Mouse (Mus musculus) forebrain, embryonic 13.5 days (tissue): Measurements from ENCODE around the gene Ptprn2. TPM values are rescaled to one million over a fixed set of nuclear protein-coding genes. Genes with fewer than 3 reads are reported as not detected.

ENCODE experiments used
- ATAC-seq: fragments of 200-750 bp; cut with Nextera tagmentation; 2 replicates; pipeline ENCODE4 v1.8.0; 2017
- H3K27ac ChIP-seq: fragments of 300-500 bp; sonication (generic); 2 replicates; pipeline ENCODE4 v1.5.1; 2015; ENCODE audit warnings: inconsistent platforms, mild to moderate bottlenecking, moderate library complexity
- H3K27me3 ChIP-seq: fragments of 300-500 bp; sonication (generic); 2 replicates; pipeline ENCODE4 v1.6.1; 2015; ENCODE audit warnings: mild to moderate bottlenecking, inconsistent platforms
- H3K36me3 ChIP-seq: fragments of 300-500 bp; sonication (generic); 2 replicates; pipeline ENCODE4 v1.6.1; 2015; ENCODE audit warnings: mild to moderate bottlenecking, inconsistent platforms; ENCODE audit not compliant: poor library complexity, severe bottlenecking
- H3K4me1 ChIP-seq: fragments of 300-500 bp; sonication (generic); 2 replicates; pipeline ENCODE4 v1.6.1; 2015; ENCODE audit warnings: inconsistent platforms
- H3K4me2 ChIP-seq: fragments of 300-500 bp; sonication (generic); 2 replicates; pipeline ENCODE4 v1.6.1; 2015; ENCODE audit warnings: inconsistent platforms, mild to moderate bottlenecking, moderate library complexity
- H3K4me3 ChIP-seq: fragments of 300-500 bp; sonication (generic); 2 replicates; pipeline ENCODE4 v1.5.1; 2015; ENCODE audit warnings: mild to moderate bottlenecking, inconsistent platforms
- H3K9ac ChIP-seq: fragments of 300-500 bp; sonication (generic); 2 replicates; pipeline ENCODE4 v1.6.1; 2015; ENCODE audit warnings: mild to moderate bottlenecking, inconsistent platforms
- H3K9me3 ChIP-seq: fragments of 300-500 bp; sonication (generic); replicated peaks from 2 replicates; pipeline ENCODE4 v1.6.1; 2016; ENCODE audit warnings: inconsistent platforms
- WGBS: fragments of 180-500 bp; shearing (Covaris S2); methylation state at CpG from one replicate; pipeline ENCODE4 v1.1.7; 2015; 5-methylcytosine and 5-hydroxymethylcytosine counted together
- polyA plus RNA-seq: library from polyadenylated mRNA; unstranded; fragments of >200 nt; fragmentation: Nextera tagmentation; extraction: Ambion mirVana; gene quantifications from 2 replicates; pipeline ENCODE4 v1.2.1, GENCODE M21; 2015

Ptprn2 gene
- polyA plus RNA-seq, 1 experiment from 2014 or later: 6.6 TPM

- 2% methylated on average over 20 of the region's 20 CpGs for WGBS
- peak; percentile 78 for ATAC-seq
- no peaks in the 10 kb centered on the region for H3K9me3 ChIP-seq
- H3K9ac ChIP-seq: peak overlapping the region; percentile 52
- H3K4me1 ChIP-seq: peaks cover 49% of the 10 kb centered on the region
- H3K36me3 ChIP-seq: peaks cover 29% of the 10 kb centered on the region
- no peak overlapping the region for H3K4me3 ChIP-seq
- H3K4me2 ChIP-seq: peak overlapping the region; percentile 32; the same call in 1 of the 2 replicates
- no peaks in the 10 kb centered on the region; the same call in 1 of the 2 replicates for H3K27me3 ChIP-seq
- H3K27ac ChIP-seq: peak overlapping the region; percentile 95
Measured at GRCm38 (mm10) chr12:117257205-117257920, 771.8 kb downstream of the Ptprn2 start.

DNA sequence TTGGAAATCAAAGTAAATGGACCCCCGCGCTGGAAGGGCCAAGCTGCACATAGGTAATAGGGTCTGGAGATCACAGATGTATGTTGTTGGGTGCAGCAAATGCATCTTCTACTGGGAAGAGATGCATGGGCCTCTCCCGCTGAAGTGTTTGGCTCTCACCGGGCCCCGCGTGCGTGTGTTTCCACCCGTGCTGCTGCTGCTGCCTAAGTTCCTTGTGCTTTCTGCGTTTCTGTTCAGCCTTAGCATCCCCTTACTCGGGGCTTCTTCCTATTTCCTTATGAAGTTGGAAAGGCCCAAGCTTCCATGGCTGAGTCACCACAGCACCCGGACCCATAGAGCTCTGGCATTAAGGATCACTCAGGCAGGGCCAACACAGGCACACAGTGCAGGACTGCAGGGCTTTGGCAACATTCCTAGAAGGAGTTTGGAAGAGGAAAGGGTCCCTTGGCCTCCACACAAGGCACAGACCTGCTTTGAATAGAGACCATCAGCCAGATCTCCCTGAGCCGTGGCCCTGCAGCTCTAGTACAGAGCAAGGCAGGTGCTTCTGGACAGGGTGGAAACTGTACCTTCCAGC lies 772.5 kb downstream of the Ptprn2 start:
- Histone ChIP-seq H3K9me3 (no peaks in the 10 kb centered on the region), H3K27me3 (no peaks in the 10 kb centered on the region; the same call in 1 of the 2 replicates), H3K4me1 (peaks cover 47% of the 10 kb centered on the region), H3K4me3 (no peak overlapping the region), H3K9ac (peak overlapping the region; percentile 40; the same call in 1 of the 2 replicates), H3K36me3 (peaks cover 31% of the 10 kb centered on the region), H3K27ac (peak overlapping the region; percentile 95), H3K4me2 (peak overlapping the region; percentile 22; the same call in 1 of the 2 replicates)
- WGBS: 4% methylated on average over 12 of the region's 12 CpGs
- peak; percentile 57 for ATAC-seq

GRCm38 (mm10) chr12:117260391-117261164 lies 775.1 kb downstream of the Ptprn2 start:
- peaks cover 34% of the 10 kb centered on the region for H3K4me1 ChIP-seq
- H3K9ac ChIP-seq: no peak overlapping the region
- H3K27me3 ChIP-seq: no peaks in the 10 kb centered on the region
- H3K27ac ChIP-seq: no peak overlapping the region
- WGBS: 59% methylated on average over 6 of the region's 6 CpGs
- no peak for ATAC-seq
- H3K36me3 ChIP-seq: peaks cover 18% of the 10 kb centered on the region; the same call in 1 of the 2 replicates
- H3K4me3 ChIP-seq: no peak overlapping the region
- H3K4me2 ChIP-seq: no peak overlapping the region
- no peaks in the 10 kb centered on the region for H3K9me3 ChIP-seq

DNA sequence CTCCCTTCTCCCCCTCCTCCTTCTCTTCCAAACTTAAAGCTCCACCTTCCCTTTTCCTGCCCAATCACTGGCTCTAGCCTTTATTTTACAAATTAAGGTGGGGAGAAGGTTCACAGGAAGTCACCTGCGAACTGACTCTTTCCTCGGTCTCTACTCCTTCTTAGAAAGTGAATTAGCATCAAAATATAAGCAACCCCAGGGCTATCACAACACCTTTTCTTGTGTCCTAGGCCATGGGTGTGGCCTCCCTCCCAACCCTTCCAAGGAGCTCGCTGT lies 775.6 kb downstream of the Ptprn2 start:
- no peak overlapping the region for H3K27ac ChIP-seq

DNA sequence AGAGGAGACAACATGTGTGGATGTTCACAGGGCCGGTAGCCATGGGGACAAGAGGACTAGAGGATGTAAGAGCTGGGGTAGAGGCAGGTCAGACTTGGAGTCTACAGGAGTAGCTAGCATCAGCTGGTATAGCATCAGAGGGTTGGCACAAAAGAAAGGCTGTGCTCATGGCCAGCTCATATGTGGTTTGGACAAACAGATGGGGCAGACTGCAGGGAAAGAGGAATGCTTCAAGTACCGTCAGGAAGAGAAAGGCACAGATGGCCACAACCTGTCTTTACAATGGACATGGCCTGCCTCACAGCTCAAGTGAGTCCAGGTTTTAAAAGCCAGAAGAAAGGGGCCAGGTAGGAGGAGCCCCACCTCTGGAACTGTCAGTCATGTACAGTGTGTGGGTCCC lies 776.5 kb downstream of the Ptprn2 start:
- Histone ChIP-seq H3K9ac (no peak overlapping the region), H3K27ac (no peak overlapping the region), H3K27me3 (no peaks in the 10 kb centered on the region), H3K9me3 (no peaks in the 10 kb centered on the region), H3K4me3 (no peak overlapping the region), H3K4me2 (no peak overlapping the region), H3K4me1 (peaks cover 26% of the 10 kb centered on the region), H3K36me3 (peaks cover 18% of the 10 kb centered on the region; the same call in 1 of the 2 replicates)
- ATAC-seq: no peak
- WGBS: 75% methylated on average over 2 of the region's 2 CpGs

More for the DNA sequence above, 775.6 kb downstream of the Ptprn2 start:
- no peak overlapping the region for H3K4me3 ChIP-seq
- no peaks in the 10 kb centered on the region for H3K9me3 ChIP-seq
- WGBS: 53% methylated on average over 3 of the region's 3 CpGs
- H3K4me2 ChIP-seq: no peak overlapping the region
- H3K4me1 ChIP-seq: peaks cover 34% of the 10 kb centered on the region
- no peaks in the 10 kb centered on the region for H3K27me3 ChIP-seq
- no peak overlapping the region for H3K9ac ChIP-seq
- H3K36me3 ChIP-seq: peaks cover 18% of the 10 kb centered on the region; the same call in 1 of the 2 replicates
- no peak for ATAC-seq

DNA sequence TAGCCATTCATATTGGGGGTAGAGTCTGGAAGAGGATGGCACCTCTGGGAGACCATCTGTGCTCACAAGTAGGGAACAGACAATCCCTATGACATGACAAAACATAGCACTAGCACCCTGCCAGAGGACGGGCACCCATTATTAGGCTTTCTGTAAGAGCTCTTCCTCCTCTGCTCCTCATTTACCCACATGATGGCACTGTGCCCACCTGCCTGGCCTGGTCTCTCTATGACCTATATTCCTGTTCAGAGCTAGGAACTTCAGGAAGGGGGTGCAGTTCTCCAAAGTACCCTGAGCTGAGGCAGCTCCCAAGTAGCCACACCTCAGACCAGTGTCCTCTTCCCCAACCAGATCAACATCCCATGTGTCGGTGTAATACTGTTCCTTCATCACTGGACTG lies 777.6 kb downstream of the Ptprn2 start:
- H3K9ac ChIP-seq: no peak overlapping the region
- no peaks in the 10 kb centered on the region for H3K27me3 ChIP-seq
- ATAC-seq: no peak
- WGBS: 75% methylated on average over 2 of the region's 2 CpGs
- no peak overlapping the region for H3K4me3 ChIP-seq
- peaks cover 15% of the 10 kb centered on the region for H3K4me1 ChIP-seq
- H3K36me3 ChIP-seq: peaks cover 18% of the 10 kb centered on the region; the same call in 1 of the 2 replicates
- no peaks in the 10 kb centered on the region for H3K9me3 ChIP-seq
- H3K4me2 ChIP-seq: no peak overlapping the region
- H3K27ac ChIP-seq: no peak overlapping the region

DNA sequence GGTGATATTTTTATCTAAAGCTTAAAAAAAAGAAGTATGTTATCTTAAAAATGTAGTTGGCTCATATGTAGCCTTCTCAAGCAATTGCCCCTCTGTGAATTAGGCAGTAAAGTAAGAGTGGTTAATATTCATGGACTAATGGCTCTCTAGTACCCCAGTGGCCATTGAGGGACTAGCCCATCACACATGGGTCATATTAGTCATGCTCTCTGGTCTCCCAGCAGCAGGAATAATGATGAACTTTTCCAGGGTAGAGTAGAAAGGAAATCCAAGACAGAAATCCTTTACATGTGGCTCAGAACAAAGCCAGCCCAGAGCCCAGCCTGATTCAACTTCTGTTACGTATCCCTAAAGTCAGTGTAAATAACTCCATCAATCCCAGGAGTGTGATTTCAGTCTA lies 779.7 kb downstream of the Ptprn2 start:
- ATAC-seq: no peak
- WGBS: 95% methylated on average over 1 of the region's 1 CpGs
- Histone ChIP-seq H3K36me3 (peaks cover 18% of the 10 kb centered on the region), H3K4me1 (peaks cover 18% of the 10 kb centered on the region), H3K27me3 (no peaks in the 10 kb centered on the region), H3K27ac (no peak overlapping the region; the same call in 1 of the 2 replicates), H3K4me2 (no peak overlapping the region), H3K9me3 (no peaks in the 10 kb centered on the region), H3K9ac (no peak overlapping the region), H3K4me3 (no peak overlapping the region)

DNA sequence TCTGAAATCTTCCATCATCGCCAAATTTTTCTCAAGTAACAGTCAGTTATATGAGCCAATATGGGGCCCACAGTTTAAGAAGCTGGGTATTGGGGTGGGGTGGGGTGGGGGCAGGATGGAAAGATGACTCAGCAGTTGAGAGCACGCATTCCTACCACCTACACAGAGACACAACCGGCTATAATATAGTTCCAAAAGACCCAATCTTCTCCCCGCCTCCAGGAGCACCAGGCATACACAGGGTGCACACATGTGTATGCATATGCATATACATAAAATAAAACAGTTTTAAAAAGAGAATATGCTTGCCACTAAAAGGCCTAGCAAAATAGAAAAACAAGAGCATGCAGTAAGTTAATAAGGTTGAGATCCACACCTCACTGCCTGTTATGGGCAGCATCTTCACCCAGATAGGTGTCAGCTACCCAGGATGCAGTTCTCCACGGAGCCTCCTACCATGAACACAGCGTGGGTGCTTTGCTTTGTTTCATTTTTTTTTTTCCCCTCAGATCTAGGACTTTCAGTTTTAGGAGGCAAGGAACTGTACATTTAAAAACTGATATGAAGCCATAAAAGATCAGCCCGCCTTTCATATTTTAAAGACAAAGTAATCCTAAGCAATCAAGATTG lies 783.1 kb downstream of the Ptprn2 start:
- ATAC-seq: no peak; the same call in 1 of the 2 replicates
- Histone ChIP-seq H3K4me1 (peaks cover 34% of the 10 kb centered on the region), H3K9me3 (no peaks in the 10 kb centered on the region), H3K36me3 (peaks cover 18% of the 10 kb centered on the region), H3K27me3 (no peaks in the 10 kb centered on the region), H3K27ac (peak overlapping the region; percentile 76), H3K4me3 (no peak overlapping the region), H3K4me2 (no peak overlapping the region), H3K9ac (no peak overlapping the region)
- 87% methylated on average over 7 of the region's 7 CpGs for WGBS

DNA sequence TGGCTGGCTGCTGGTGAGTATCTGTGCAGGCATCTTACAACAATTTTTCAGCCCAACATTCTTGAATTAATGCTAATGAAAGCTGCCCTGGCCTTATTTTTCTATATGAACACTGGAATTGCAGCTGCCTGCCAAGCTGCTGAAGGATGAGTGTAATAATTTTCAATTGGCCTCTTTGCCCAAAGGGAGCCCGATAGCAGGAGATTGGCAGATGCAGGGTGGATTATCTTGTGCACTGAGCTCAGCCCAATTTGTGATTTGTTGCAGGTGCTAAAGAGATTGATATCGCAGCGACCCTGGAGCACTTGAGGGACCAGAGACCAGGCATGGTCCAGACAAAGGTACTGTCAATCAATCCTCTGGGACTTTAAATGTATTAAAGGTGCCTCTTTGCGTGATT lies 783.8 kb downstream of the Ptprn2 start:
- no peaks in the 10 kb centered on the region for H3K27me3 ChIP-seq
- H3K4me1 ChIP-seq: peaks cover 39% of the 10 kb centered on the region
- no peak overlapping the region for H3K9ac ChIP-seq
- no peak overlapping the region for H3K4me3 ChIP-seq
- H3K36me3 ChIP-seq: peaks cover 19% of the 10 kb centered on the region
- no peak overlapping the region for H3K4me2 ChIP-seq
- 57% methylated on average over 4 of the region's 4 CpGs for WGBS
- no peak for ATAC-seq
- peak overlapping the region; percentile 76 for H3K27ac ChIP-seq
- no peaks in the 10 kb centered on the region for H3K9me3 ChIP-seq

GRCm38 (mm10) chr12:117270199-117270598 lies 784.7 kb downstream of the Ptprn2 start:
- H3K9ac ChIP-seq: no peak overlapping the region
- H3K4me3 ChIP-seq: no peak overlapping the region
- no peak overlapping the region for H3K27ac ChIP-seq
- H3K4me2 ChIP-seq: no peak overlapping the region
- ATAC-seq: no peak
- peaks cover 45% of the 10 kb centered on the region for H3K4me1 ChIP-seq
- WGBS: 87% methylated on average over 4 of the region's 4 CpGs
- H3K9me3 ChIP-seq: no peaks in the 10 kb centered on the region
- peaks cover 26% of the 10 kb centered on the region for H3K36me3 ChIP-seq
- no peaks in the 10 kb centered on the region for H3K27me3 ChIP-seq

DNA sequence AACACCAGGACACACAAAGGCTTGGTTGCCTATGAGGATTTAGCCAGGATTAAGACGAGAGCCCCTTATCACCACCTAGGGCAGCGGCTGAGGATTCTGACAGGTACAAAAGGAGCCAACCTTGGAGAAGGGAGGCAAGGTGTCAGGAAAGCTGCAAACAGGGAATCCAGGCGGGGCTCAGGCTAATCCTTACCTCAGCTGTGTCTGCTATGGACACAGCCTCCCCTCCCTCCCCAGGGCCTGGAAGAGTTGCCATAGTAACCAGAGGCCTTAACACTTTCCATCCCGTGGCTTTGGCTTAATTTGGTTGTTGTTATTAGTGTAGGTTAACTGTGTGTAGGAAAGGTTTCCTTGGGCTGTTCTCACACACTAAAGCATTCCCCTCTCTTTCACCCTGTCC lies 787.6 kb downstream of the Ptprn2 start:
- peaks cover 37% of the 10 kb centered on the region for H3K4me1 ChIP-seq
- peaks cover 47% of the 10 kb centered on the region for H3K36me3 ChIP-seq
- no peak overlapping the region for H3K4me3 ChIP-seq
- 17% methylated on average over 4 of the region's 4 CpGs for WGBS
- H3K27ac ChIP-seq: peak overlapping the region; percentile 59
- no peak overlapping the region for H3K9ac ChIP-seq
- H3K9me3 ChIP-seq: no peaks in the 10 kb centered on the region
- ATAC-seq: peak; percentile 31; the same call in 1 of the 2 replicates
- H3K4me2 ChIP-seq: no peak overlapping the region
- no peaks in the 10 kb centered on the region for H3K27me3 ChIP-seq

- H3K36me3 ChIP-seq: peaks cover 50% of the 10 kb centered on the region
- peaks cover 27% of the 10 kb centered on the region for H3K4me1 ChIP-seq
- H3K27ac ChIP-seq: peak overlapping the region; percentile 23; the same call in 1 of the 2 replicates
- no peak overlapping the region for H3K4me2 ChIP-seq
- H3K4me3 ChIP-seq: no peak overlapping the region
- no peaks in the 10 kb centered on the region for H3K27me3 ChIP-seq
- H3K9me3 ChIP-seq: no peaks in the 10 kb centered on the region
- 0 out of 2 replicates have a peak, but pooled peaks have one; percentile 9 for ATAC-seq
- WGBS: 68% methylated on average over 5 of the region's 5 CpGs
- H3K9ac ChIP-seq: no peak overlapping the region
Measured at GRCm38 (mm10) chr12:117274576-117274975, 789.1 kb downstream of the Ptprn2 start.
